Mouse (Mus musculus) liver, postnatal 0 days (tissue): ENCODE results near the gene Meis2.

Experiments used
- CTCF ChIP-seq: sonication (generic); IDR thresholded peaks from 2 replicates; pipeline ENCODE4 v1.5.1; 2016; ENCODE audit warnings: antibody characterized with exemption, low read depth
- EP300 ChIP-seq: IDR thresholded peaks from 2 replicates; pipeline ENCODE4 v1.6.1; 2016; ENCODE audit warnings: antibody characterized with exemption, low read depth, mild to moderate bottlenecking

DNA sequence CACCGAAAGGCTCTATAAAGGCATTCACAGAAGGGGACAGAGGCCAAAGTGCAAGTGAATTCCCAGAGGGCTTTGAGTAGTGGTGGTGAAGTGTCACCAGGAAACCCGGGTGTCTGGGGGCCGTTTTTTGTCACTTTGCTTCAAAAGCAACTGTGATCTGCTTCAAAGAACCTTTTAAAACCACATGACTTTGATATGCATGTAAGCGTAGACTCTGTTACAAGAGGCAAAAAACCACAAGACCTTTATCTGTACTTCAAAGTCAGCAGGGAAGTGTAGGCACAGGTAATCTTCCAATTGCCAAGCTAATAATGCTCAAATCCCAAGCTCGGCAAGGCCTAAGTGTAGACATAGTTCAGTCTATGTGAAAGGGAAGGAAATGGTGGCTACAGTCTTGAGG, 87.0 kb downstream of the Meis2 start:
- TF ChIP-seq CTCF (no peak), EP300 (no peak)
